Mouse (Mus musculus) midbrain, embryonic 16.5 days (tissue): ENCODE results near the gene Atp5e. TPM values are rescaled to one million over a fixed set of nuclear protein-coding genes. Genes with fewer than 3 reads are reported as not detected.
A peak's percentile ranks its signal among the peaks of the same experiment; 100 is the strongest.

Experiments
- ATAC-seq: fragments of 200-750 bp; cut with Nextera tagmentation; 2 replicates; pipeline ENCODE4 v1.8.0; 2017; ENCODE audit warnings: moderate TSS enrichment
- H3K27ac ChIP-seq: fragments of 300-500 bp; sonication (generic); 2 replicates; pipeline ENCODE4 v1.5.1; 2014; ENCODE audit warnings: mild to moderate bottlenecking, low read length, mixed read lengths
- H3K27me3 ChIP-seq: fragments of 300-500 bp; sonication (generic); 2 replicates; pipeline ENCODE4 v1.6.1; 2014; ENCODE audit warnings: low read depth, low read length, mixed read lengths; ENCODE audit not compliant: control insufficient read depth, insufficient read depth
- H3K36me3 ChIP-seq: fragments of 300-500 bp; sonication (generic); 2 replicates; pipeline ENCODE4 v1.6.1; 2014; ENCODE audit warnings: mild to moderate bottlenecking, low read length, moderate library complexity, mixed read lengths; ENCODE audit not compliant: control insufficient read depth, insufficient read depth
- H3K4me1 ChIP-seq: fragments of 300-500 bp; sonication (generic); 2 replicates; pipeline ENCODE4 v1.6.1; 2014; ENCODE audit warnings: mild to moderate bottlenecking, low read length, mixed read lengths; ENCODE audit not compliant: control insufficient read depth, insufficient read depth
- H3K4me2 ChIP-seq: fragments of 300-500 bp; sonication (generic); 2 replicates; pipeline ENCODE4 v1.6.1; 2014; ENCODE audit warnings: mild to moderate bottlenecking, low read length, mixed read lengths
- H3K4me3 ChIP-seq: fragments of 300-500 bp; sonication (generic); 2 replicates; pipeline ENCODE4 v1.5.1; 2014; ENCODE audit warnings: low read depth, mild to moderate bottlenecking, low read length, moderate library complexity, mixed read lengths
- H3K9ac ChIP-seq: fragments of 300-500 bp; sonication (generic); 2 replicates; pipeline ENCODE4 v1.6.1; 2014; ENCODE audit warnings: low read depth, low read length, mixed read lengths
- H3K9me3 ChIP-seq: fragments of 300-500 bp; sonication (generic); replicated peaks from 2 replicates; pipeline ENCODE4 v1.6.1; 2014; ENCODE audit warnings: mild to moderate bottlenecking, low read length, mixed read lengths; ENCODE audit not compliant: control insufficient read depth, poor library complexity, severe bottlenecking
- WGBS: fragments of 180-500 bp; shearing (Covaris S2); extraction: QIAGEN DNeasy Blood & Tissue Kit; methylation state at CpG from one replicate; pipeline ENCODE4 v1.1.7; 2014; 5-methylcytosine and 5-hydroxymethylcytosine counted together
- polyA plus RNA-seq: library from polyadenylated mRNA; unstranded; fragments of >200 nt; fragmentation: Nextera tagmentation; extraction: Ambion mirVana; gene quantifications from 2 replicates; pipeline ENCODE4 v1.2.1, GENCODE M21; 2015

The Atp5e gene
- polyA plus RNA-seq, 1 experiment from 2014 or later = 681 TPM

DNA sequence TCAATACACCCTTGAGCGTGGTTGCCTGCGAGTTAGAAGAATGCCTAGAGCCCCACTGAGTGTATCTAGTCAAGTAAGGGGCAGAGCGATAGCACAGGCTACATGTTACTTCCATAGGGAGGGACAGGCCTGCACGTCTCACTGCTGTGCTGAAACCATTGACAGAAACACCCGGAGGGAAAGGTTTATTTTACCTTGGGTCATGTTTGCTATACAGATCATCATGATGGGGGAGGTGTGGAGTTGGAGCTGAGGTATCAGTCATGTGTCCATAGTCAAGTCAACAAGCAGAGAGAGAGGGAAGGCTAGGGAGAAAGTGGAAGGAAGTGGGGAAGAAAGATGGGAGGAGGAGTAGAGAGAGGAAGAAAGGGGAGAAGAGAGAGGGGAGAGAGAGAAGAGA lies 23.1 kb upstream of the Atp5e start:
- no peaks in the 10 kb centered on the region for H3K36me3 ChIP-seq
- H3K4me2 ChIP-seq = no peak overlapping the region
- no peaks in the 10 kb centered on the region for H3K27me3 ChIP-seq
- no peak overlapping the region for H3K9ac ChIP-seq
- no peaks in the 10 kb centered on the region for H3K4me1 ChIP-seq
- H3K4me3 ChIP-seq = no peak overlapping the region
- no peak for ATAC-seq
- H3K9me3 ChIP-seq = no peaks in the 10 kb centered on the region
- no peak overlapping the region for H3K27ac ChIP-seq
- WGBS = 86% methylated on average over 5 of the region's 5 CpGs

DNA sequence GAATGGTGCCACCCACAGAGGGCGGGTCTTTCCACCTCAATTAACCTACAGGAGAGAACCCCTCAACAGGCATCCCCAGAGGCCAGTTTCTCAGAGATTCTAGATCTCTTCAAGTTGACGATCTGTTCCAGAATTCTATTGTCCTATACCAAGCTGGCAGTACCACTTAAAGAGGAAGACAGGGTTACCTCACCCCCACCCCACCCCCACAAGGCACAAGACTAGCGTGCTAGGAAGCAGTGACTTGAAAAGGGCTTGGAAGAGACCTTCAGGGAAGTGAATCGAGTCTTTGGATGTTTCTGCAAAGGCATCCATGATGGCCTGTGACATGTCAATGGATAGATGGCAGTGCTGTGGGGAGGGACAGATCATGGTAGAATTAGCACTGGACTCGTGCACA lies 14.8 kb upstream of the Atp5e start:
- Histone ChIP-seq H3K4me2 (no peak overlapping the region), H3K4me1 (no peaks in the 10 kb centered on the region), H3K9ac (no peak overlapping the region), H3K27me3 (no peaks in the 10 kb centered on the region), H3K4me3 (no peak overlapping the region), H3K36me3 (no peaks in the 10 kb centered on the region), H3K27ac (no peak overlapping the region), H3K9me3 (no peaks in the 10 kb centered on the region)
- no peak for ATAC-seq
- 77% methylated on average over 5 of the region's 5 CpGs for WGBS

DNA sequence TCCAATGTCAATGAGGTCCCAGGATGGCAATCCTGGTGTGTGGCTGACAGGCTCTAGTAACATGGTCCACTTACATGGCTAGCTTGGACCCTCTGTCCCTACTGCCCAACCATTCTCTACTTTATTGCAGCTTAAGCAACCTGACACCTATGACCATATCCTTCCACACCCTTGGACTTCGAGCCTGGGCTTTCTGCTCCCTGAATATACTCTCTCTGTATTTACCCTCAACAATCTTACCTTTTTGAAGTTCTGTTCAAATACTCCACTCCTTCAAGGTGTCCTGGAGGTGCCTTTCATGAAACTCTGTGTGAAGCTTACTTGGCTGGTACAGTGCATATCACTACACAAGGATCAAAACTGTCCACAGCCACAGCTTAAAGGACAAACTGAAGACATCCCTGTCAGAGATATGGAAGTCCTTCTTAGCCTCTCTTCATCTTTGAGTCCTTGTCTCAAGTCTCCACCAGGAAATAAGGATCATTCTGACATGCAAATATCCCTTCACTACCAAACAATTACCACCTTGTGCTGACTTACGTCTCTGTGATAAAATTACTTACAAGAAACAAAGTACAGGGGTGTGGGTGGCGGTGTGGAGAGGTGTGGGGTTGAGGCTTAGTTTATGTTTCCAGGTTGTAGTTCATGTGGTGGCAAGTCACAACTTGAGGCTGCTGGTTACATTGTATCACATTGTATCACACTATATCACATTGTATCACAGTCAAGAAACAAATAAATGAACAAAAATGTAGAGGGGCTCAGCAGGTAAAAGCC lies 13.8 kb upstream of the Atp5e start:
- no peak overlapping the region for H3K4me3 ChIP-seq
- no peaks in the 10 kb centered on the region for H3K4me1 ChIP-seq
- no peaks in the 10 kb centered on the region for H3K27me3 ChIP-seq
- no peak overlapping the region for H3K9ac ChIP-seq
- no peak for ATAC-seq
- no peaks in the 10 kb centered on the region for H3K9me3 ChIP-seq
- no peak overlapping the region for H3K27ac ChIP-seq
- no peak overlapping the region for H3K4me2 ChIP-seq
- 81% methylated on average over 3 of the region's 3 CpGs for WGBS
- no peaks in the 10 kb centered on the region for H3K36me3 ChIP-seq

DNA sequence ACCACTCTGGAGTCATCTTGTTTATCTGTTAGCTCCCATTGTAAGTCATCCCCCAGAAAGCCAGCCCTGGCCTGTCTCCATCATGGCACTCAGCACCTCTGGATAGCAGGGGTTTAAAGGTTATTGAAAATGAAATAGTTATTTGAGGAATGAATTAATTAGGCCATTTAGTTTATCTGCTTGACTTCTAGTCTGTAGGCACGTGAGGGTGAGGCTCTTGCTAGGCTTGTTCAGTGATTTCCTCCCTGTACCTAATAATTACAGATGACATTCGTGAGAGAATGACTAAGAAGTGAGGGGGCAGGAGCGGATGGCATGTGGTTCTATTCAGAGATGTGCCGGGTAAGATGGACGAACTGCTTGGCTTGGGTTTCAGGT lies 9.6 kb upstream of the Atp5e start:
- 83% methylated on average over 5 of the region's 5 CpGs for WGBS
- peak overlapping the region; percentile 82 for H3K4me2 ChIP-seq
- no peak overlapping the region for H3K4me3 ChIP-seq
- ATAC-seq = no peak; the same call in 1 of the 2 replicates
- H3K27ac ChIP-seq = no peak overlapping the region
- no peaks in the 10 kb centered on the region for H3K36me3 ChIP-seq
- H3K4me1 ChIP-seq = peaks cover 6% of the 10 kb centered on the region; the same call in 1 of the 2 replicates
- H3K27me3 ChIP-seq = no peaks in the 10 kb centered on the region
- H3K9me3 ChIP-seq = no peaks in the 10 kb centered on the region
- H3K9ac ChIP-seq = no peak overlapping the region

DNA sequence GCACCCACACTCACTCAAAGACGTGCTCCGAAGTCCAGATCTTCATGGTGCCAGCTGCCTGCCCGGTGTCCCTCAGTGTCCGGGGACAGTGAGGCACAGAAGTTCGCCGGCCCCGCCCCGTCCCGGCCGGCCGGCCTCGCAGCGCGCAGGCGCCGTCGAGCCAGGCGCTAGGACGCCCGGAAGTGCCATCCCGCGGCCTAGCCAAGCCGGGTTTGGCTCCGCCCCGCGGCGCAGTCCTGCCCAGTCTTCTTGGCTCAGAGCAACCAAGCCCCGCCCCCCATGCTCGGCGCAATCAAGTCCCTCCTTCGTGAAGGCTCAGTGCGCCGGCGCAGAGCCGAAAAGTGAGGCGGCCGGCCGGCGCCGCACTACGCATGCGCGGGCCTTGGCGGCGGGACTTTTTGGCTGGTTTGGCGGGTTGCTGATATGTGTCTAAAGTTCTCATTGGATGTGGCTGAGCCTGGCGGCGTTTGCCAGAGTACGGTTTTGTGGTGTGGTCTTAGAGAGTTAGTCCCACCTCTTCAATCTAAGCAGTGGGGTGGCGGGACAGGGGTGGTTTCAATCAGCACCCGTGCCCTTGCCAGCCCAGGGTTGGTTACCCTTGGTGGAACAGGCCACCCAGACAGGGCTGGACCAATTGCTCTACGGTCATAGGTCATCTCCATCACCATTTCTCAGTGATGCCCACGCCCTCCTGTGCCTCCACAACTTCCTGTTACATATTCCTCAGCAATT lies 9.1 kb upstream of the Atp5e start, which contains the start of gene Prelid3b:
Gene Prelid3b, minus strand, starts transcription at position 264 of the 732 bp plus-strand sequence.
- Histone ChIP-seq H3K36me3 (no peaks in the 10 kb centered on the region), H3K9ac (peak within 1 kb of the TSS; percentile 78), H3K4me3 (peak within 1 kb of the TSS; percentile 83), H3K9me3 (no peaks in the 10 kb centered on the region), H3K27ac (no peak within 1 kb of the TSS; the same call in 1 of the 2 replicates), H3K4me1 (peaks cover 6% of the 10 kb centered on the region; the same call in 1 of the 2 replicates), H3K4me2 (peak within 1 kb of the TSS; percentile 82), H3K27me3 (no peaks in the 10 kb centered on the region)
- peak; percentile 99 for ATAC-seq
- WGBS = 2% methylated on average over 50 of the region's 53 CpGs

DNA sequence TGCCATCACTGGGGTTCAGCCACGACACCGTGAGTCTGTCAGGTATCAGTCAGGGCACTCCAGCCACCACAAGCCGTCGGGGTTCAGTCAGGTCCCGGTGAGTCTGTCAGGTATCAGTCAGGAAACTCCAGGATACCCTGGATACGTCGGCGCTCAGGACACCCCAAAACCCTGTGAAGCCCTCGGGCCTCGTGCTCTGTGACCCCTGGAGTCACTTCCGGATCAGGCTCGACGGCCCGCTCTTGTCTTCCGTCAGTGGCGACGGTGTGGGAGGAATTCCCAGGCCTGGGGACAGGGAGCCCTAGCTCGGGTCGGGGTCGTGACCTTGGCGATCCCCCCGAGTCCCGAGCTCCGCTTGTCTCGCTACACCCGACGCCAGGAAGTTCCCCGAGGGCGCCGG lies 8.5 kb upstream of the Atp5e start:
- Histone ChIP-seq H3K4me2 (peak overlapping the region; percentile 82), H3K4me3 (peak overlapping the region; percentile 83), H3K36me3 (no peaks in the 10 kb centered on the region), H3K9me3 (no peaks in the 10 kb centered on the region), H3K27me3 (no peaks in the 10 kb centered on the region), H3K27ac (no peak overlapping the region; the same call in 1 of the 2 replicates), H3K9ac (peak overlapping the region; percentile 78), H3K4me1 (peaks cover 6% of the 10 kb centered on the region; the same call in 1 of the 2 replicates)
- ATAC-seq = peak; percentile 53
- 8% methylated on average over 28 of the region's 30 CpGs for WGBS

DNA sequence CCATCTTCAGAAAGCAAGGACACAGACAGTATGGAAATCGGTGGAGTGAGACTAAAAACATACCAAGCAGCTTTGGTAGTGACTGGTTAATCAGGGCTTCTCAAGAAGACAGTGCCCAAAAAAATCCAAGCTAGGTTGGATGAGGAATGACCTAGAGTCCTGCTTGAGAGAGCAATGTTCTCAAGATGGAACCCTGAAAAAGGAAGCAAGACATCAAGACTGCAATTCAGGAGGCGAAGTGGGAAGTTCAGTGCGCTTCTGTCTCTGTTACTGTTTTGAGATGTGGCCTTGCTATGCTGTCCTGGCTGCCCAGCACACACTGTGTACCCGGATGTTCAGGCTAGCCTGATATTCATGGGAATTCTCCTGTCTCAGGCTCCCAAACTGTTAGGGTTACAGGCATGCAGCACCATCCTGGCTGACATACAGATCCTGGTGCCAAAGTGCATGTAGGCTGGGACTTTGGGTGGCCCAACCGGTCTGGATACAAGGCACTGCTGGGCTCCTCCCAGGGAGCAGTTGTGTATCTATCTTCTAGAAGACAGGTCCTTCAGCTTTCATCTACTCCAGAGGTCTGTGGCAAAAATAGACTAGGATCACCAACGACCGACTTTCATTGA lies 7.0 kb upstream of the Atp5e start:
- Histone ChIP-seq H3K9me3 (no peaks in the 10 kb centered on the region), H3K9ac (no peak overlapping the region), H3K36me3 (peaks cover 4% of the 10 kb centered on the region; the same call in 1 of the 2 replicates), H3K27me3 (no peaks in the 10 kb centered on the region), H3K27ac (no peak overlapping the region), H3K4me2 (no peak overlapping the region), H3K4me3 (no peak overlapping the region), H3K4me1 (peaks cover 6% of the 10 kb centered on the region; the same call in 1 of the 2 replicates)
- 97% methylated on average over 7 of the region's 7 CpGs for WGBS
- no peak for ATAC-seq

DNA sequence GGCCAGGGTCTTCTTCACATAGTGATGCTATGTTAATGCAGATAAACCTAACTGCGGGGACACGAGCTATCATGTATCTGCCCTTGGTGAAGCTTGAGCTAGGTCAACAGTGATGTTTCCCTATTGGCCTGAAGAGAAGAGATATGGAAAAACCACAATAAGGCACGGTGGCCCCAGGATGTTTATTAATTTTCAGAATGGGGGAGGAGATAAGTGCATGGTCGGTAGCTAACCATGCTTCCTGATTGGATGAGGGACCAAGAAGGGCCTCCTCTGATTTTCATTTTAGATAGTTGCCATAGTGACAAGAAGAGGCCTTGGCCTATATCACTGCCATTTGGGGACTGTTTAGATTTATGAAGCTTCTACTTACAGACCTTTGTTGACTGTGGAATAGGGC lies 6.4 kb upstream of the Atp5e start:
- Histone ChIP-seq H3K4me2 (no peak overlapping the region), H3K9me3 (no peaks in the 10 kb centered on the region), H3K4me1 (peaks cover 6% of the 10 kb centered on the region; the same call in 1 of the 2 replicates), H3K36me3 (peaks cover 4% of the 10 kb centered on the region; the same call in 1 of the 2 replicates), H3K4me3 (no peak overlapping the region), H3K9ac (no peak overlapping the region), H3K27ac (no peak overlapping the region), H3K27me3 (no peaks in the 10 kb centered on the region)
- no peak for ATAC-seq
- WGBS = 89% methylated on average over 4 of the region's 4 CpGs
